ENCODE assay signal across 27 mouse cellular contexts in the genomic region with DNA sequence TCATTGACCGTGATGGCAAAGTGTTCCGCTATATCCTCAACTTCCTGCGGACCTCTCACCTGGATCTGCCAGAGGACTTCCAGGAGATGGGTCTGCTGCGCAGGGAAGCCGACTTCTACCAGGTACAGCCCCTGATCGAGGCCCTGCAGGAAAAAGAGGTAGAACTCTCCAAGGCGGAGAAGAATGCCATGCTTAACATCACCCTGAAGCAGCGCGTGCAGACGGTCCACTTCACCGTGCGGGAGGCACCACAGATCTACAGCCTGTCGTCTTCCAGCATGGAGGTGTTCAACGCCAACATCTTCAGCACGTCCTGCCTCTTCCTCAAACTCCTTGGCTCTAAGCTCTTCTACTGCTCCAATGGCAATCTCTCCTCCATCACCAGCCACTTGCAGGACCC. TPM values are rescaled to one million over a fixed set of nuclear protein-coding genes. Genes with fewer than 3 reads are reported as not detected.
A peak's percentile ranks its signal among the peaks of the same experiment; 100 is the strongest.
DNase-seq lines count a peak whose midpoint lies in the region; ATAC-seq lines count a peak whose summit lies in the region.
"Had no signal": no experiment of that assay in that cellular context is flagged by ENCODE, and none has a peak within 500 bp of the region (broad histone marks: within the 10 kb centered on the region; RNA-seq: fewer than 3 reads in every experiment).

No protein-coding gene starts in this region.

- H3K9me3 ChIP-seq in heart, embryonic 10.5 days = no peaks in the 10 kb centered on the region
- no peaks in the 10 kb centered on the region for H3K9me3 ChIP-seq in megakaryocyte, embryonic 14.5 days
- H3K9me3 ChIP-seq: embryonic facial prominence, embryonic 10.5 days; embryonic facial prominence, embryonic 13.5 days; forebrain, embryonic 13.5 days; G1E; hindbrain, embryonic 10.5 days; hindbrain, embryonic 13.5 days had no signal

- H3K4me1 ChIP-seq in heart, embryonic 10.5 days = peaks cover 23% of the 10 kb centered on the region
- peaks cover 33% of the 10 kb centered on the region for H3K4me1 ChIP-seq in megakaryocyte, embryonic 14.5 days

- no peak overlapping the region for H3K27ac ChIP-seq in heart, embryonic 10.5 days
- H3K27ac ChIP-seq: embryonic facial prominence, embryonic 10.5 days; embryonic facial prominence, embryonic 13.5 days; forebrain, embryonic 13.5 days; gastrocnemius, adult 2 months; hindbrain, embryonic 10.5 days; hindbrain, embryonic 13.5 days had no signal

- peak; percentile 7 for DNase-seq in cerebellum, adult 11-12 months
- no peak for DNase-seq in cerebellum, adult 9-11 months
- peak; percentile 66 for DNase-seq in heart, embryonic 10.5 days (ENCODE audit: low spot score)
- no peak for DNase-seq in heart, postnatal 36 days
- peak; percentile 2 for DNase-seq in urinary bladder, postnatal 14 days (ENCODE audit: low spot score)
- no peak for DNase-seq in urinary bladder, postnatal 36 days (ENCODE audit: low spot score in 2 of 2)
- DNase-seq: adrenal gland, postnatal 10 days; adrenal gland, postnatal 36 days; cerebellum, adult 2 months; cerebellum, postnatal 10 days; cerebellum, postnatal 36 days; embryo, embryonic 11 days; forebrain, postnatal 0 days; gastrocnemius, adult 2 months; gastrocnemius, postnatal 14 days; heart, adult 18-20 months had no signal

- peaks cover 7% of the 10 kb centered on the region; the same call in 1 of the 2 replicates for H3K36me3 ChIP-seq in heart, embryonic 10.5 days
- peaks cover 24% of the 10 kb centered on the region for H3K36me3 ChIP-seq in megakaryocyte, embryonic 14.5 days (replicated peaks; ENCODE audit: low read length)
- H3K36me3 ChIP-seq: embryonic facial prominence, embryonic 10.5 days; G1E had no signal

- peaks cover 8% of the 10 kb centered on the region; the same call in 1 of the 2 replicates for H3K27me3 ChIP-seq in heart, embryonic 10.5 days (ENCODE audit: insufficient read depth, poor library complexity, severe bottlenecking)
- H3K27me3 ChIP-seq in megakaryocyte, embryonic 14.5 days (replicated peaks) = peaks cover 36% of the 10 kb centered on the region
- H3K27me3 ChIP-seq: embryonic facial prominence, embryonic 13.5 days; forebrain, embryonic 13.5 days; hindbrain, embryonic 13.5 days; Patski had no signal

- no peak overlapping the region for H3K4me3 ChIP-seq in heart, embryonic 10.5 days
- peak overlapping the region; percentile 24 for H3K4me3 ChIP-seq in megakaryocyte, embryonic 14.5 days (replicated peaks)
- H3K4me3 ChIP-seq: embryonic facial prominence, embryonic 10.5 days; embryonic facial prominence, embryonic 13.5 days; erythroblast, embryonic 14.5 days; forebrain, embryonic 13.5 days; gastrocnemius, adult 2 months; hindbrain, embryonic 10.5 days; hindbrain, embryonic 13.5 days had no signal

- 94% methylated on average over 15 of the region's 15 CpGs for WGBS in heart, embryonic 10.5 days

- intact Hi-C loops in heart, postnatal 36 days (cut with DNase I) = no loop called here

- no peak for ATAC-seq in megakaryocyte, adult 5-6 weeks (ENCODE audit: poor library complexity, severe bottlenecking)
- ATAC-seq: forebrain, embryonic 13.5 days; forebrain, postnatal 0 days; hindbrain, embryonic 16.5 days; Patski had no signal

RNA-seq across cellular contexts. Expression of a gene that starts 15.3 kb away (rescaled TPM):
- 4.1 and 4.6 TPM in 2 replicates for polyA plus RNA-seq in heart, embryonic 10.5 days (2016; fragmentation: Nextera tagmentation; extraction: Ambion mirVana)
- total RNA-seq in heart, postnatal 36 days (2021) = 1 to 10 TPM; 2.7 to 4.7 TPM
- 0.70 and 1.1 TPM in 2 replicates for polyA plus RNA-seq in megakaryocyte, embryonic 14.5 days (2012; ENCODE audit: insufficient read depth, low replicate concordance)
- 3.3 and 4.5 TPM in 2 replicates for total RNA-seq in megakaryocyte, adult 5-6 weeks (2015)
- 1.8 and 2.3 TPM in 2 replicates for total RNA-seq in megakaryocyte, adult 5-6 weeks (2017)
- polyA plus RNA-seq: erythroblast, embryonic 14.5 days had no signal

RNA-seq across cellular contexts. Expression of a gene that starts 15.6 kb away (rescaled TPM):
- 1.1 and 2.3 TPM in 2 replicates for polyA plus RNA-seq in heart, embryonic 10.5 days (2016; fragmentation: Nextera tagmentation; extraction: Ambion mirVana)
- total RNA-seq in heart, postnatal 36 days (2021) = 1 to 10 TPM in 1 of 2 experiments, under 1 TPM in 1; 0.64 to 1.0 TPM
- polyA plus RNA-seq in megakaryocyte, embryonic 14.5 days (2012; ENCODE audit: insufficient read depth, low replicate concordance) = 1.4 and 2.3 TPM in 2 replicates
- total RNA-seq in megakaryocyte, adult 5-6 weeks (2015) = 0.87 and 1.1 TPM in 2 replicates
- 0.66 and 0.77 TPM in 2 replicates for total RNA-seq in megakaryocyte, adult 5-6 weeks (2017)

RNA-seq across cellular contexts. Expression of a gene that starts 23.9 kb away (rescaled TPM):
- 47.3 and 53.4 TPM in 2 replicates for polyA plus RNA-seq in heart, embryonic 10.5 days (2016; fragmentation: Nextera tagmentation; extraction: Ambion mirVana)
- 1 to 10 TPM; 4.2 to 4.7 TPM for total RNA-seq in heart, postnatal 36 days (2021)
- polyA plus RNA-seq in megakaryocyte, embryonic 14.5 days (2012; ENCODE audit: insufficient read depth, low replicate concordance) = 1.1 TPM in 1 of 2 replicates, not detected in the other
- 40.5 and 45.2 TPM in 2 replicates for total RNA-seq in megakaryocyte, adult 5-6 weeks (2015)
- total RNA-seq in megakaryocyte, adult 5-6 weeks (2017) = 29.9 and 41.7 TPM in 2 replicates

RNA-seq across cellular contexts. Expression of a gene that starts 52.3 kb away (rescaled TPM):
- polyA plus RNA-seq in heart, embryonic 10.5 days (2016; fragmentation: Nextera tagmentation; extraction: Ambion mirVana) = 380 and 484 TPM in 2 replicates
- 100 to 1,000 TPM; 475 to 537 TPM for total RNA-seq in heart, postnatal 36 days (2021)
- 96.9 and 191 TPM in 2 replicates for polyA plus RNA-seq in megakaryocyte, embryonic 14.5 days (2012; ENCODE audit: insufficient read depth, low replicate concordance)
- 128 and 155 TPM in 2 replicates for total RNA-seq in megakaryocyte, adult 5-6 weeks (2015)
- 225 and 237 TPM in 2 replicates for total RNA-seq in megakaryocyte, adult 5-6 weeks (2017)

Comparison
In these comparisons a context has a peak if more than half of its experiments do, and no peak if none do; other contexts are left out.
1. DNase-seq: peak in cerebellum, adult 11-12 months (single experiment), heart, embryonic 10.5 days (single experiment) and urinary bladder, postnatal 14 days (single experiment); none in cerebellum, adult 9-11 months (single experiment), heart, postnatal 36 days (0 of 2) and urinary bladder, postnatal 36 days (0 of 2).
2. RNA of a gene that starts 23.9 kb away (total RNA-seq): 29.9 to 45.2 TPM in megakaryocyte, adult 5-6 weeks; 4.2 to 4.7 TPM in heart, postnatal 36 days; every median in the first group is over 4 times any median in the second.